Mouse (Mus musculus): Measurements from ENCODE around the gene Tmem217. TPM values are rescaled to one million over a fixed set of nuclear protein-coding genes. Genes with fewer than 3 reads are reported as not detected.

Tmem217 gene
- polyA plus RNA-seq, 1 experiment from 2014 or later: 0.51 TPM

DNA sequence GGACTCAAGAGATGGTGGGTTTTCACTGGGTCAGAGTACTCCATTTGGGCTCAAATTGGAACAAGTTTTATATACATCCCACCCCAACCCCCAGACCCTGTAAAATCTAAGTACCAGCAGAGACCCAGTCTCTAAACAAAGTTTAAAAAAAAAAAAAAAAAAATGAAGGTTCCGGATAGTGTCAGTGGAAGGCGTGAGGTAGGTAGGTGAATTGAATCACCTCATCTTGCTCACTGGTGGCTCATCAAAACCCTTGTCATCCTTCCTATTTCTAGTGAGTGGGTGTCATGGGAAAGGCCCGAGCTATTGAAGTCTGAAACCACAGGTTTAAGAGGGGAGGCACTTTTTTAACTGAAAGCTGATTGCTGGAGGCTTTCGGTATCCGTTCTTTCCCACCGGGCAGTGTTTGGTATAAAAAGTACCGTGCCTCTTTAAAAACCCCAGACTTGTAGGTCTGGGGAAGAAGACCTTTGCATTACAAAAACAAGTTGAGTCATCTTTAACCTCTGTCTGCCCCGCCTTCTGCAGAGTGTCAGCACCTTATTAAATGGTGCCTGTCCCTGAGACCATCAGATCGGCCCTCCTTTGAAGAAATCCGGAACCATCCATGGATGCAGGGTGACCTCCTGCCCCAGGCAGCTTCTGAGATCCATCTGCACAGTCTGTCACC, 58.0 kb downstream of the Tmem217 start:
- 66% methylated on average over 10 of the region's 10 CpGs for WGBS
- Histone ChIP-seq H3K36me3 (ENCODE audit: control insufficient read depth, insufficient read depth, low read length) (peaks cover 6% of the 10 kb centered on the region; the same call in 1 of the 2 replicates), H3K27me3 (ENCODE audit: control insufficient read depth, insufficient read depth, low read length) (no peaks in the 10 kb centered on the region), H3K27ac (ENCODE audit: low read depth, low read length) (no peak overlapping the region), H3K9me3 (ENCODE audit: control insufficient read depth, low read length) (no peaks in the 10 kb centered on the region), H3K4me2 (no peak overlapping the region), H3K4me1 (ENCODE audit: control insufficient read depth, insufficient read depth, low read length) (peaks cover 7% of the 10 kb centered on the region), H3K9ac (ENCODE audit: low read length) (no peak overlapping the region), H3K4me3 (ENCODE audit: low read depth, low read length) (no peak overlapping the region)
- ATAC-seq (ENCODE audit: low FRiP score): no peak
- DNase-seq (ENCODE audit: low spot score, missing footprints): no peak

DNA sequence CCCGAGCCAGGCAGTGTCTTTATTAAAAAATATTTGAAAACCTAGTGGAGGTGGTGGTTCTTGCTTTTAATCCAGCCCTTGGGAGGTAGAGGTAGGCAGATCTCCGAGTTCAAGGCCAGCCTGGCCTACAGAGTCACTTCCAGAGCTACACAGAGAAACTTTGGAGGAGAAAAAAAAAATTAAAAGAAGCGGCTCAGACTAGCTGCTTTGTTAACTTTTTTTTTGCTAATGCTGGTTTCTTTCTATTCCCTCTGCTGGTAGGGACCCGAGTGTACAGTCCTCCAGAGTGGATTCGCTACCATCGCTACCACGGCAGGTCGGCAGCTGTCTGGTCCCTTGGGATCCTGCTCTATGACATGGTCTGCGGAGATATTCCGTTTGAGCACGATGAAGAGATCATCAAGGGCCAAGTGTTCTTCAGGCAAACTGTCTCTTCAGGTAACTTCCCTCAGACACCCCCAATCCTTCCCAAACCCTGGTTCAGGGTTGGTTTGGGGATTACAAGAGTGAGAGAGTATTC, 58.7 kb downstream of the Tmem217 start:
- H3K9ac ChIP-seq (ENCODE audit: low read length): 0 out of 2 replicates have a peak overlapping the region, but pooled peaks have one; percentile 13
- H3K27me3 ChIP-seq (ENCODE audit: control insufficient read depth, insufficient read depth, low read length): no peaks in the 10 kb centered on the region
- peak overlapping the region; percentile 91 for H3K4me3 ChIP-seq (ENCODE audit: low read depth, low read length)
- H3K36me3 ChIP-seq (ENCODE audit: control insufficient read depth, insufficient read depth, low read length): peaks cover 6% of the 10 kb centered on the region; the same call in 1 of the 2 replicates
- H3K4me1 ChIP-seq (ENCODE audit: control insufficient read depth, insufficient read depth, low read length): peaks cover 14% of the 10 kb centered on the region
- peak overlapping the region; percentile 62; the same call in 1 of the 2 replicates for H3K4me2 ChIP-seq
- no peak for DNase-seq (ENCODE audit: low spot score, missing footprints)
- H3K27ac ChIP-seq (ENCODE audit: low read depth, low read length): no peak overlapping the region
- 77% methylated on average over 11 of the region's 11 CpGs for WGBS
- no peaks in the 10 kb centered on the region for H3K9me3 ChIP-seq (ENCODE audit: control insufficient read depth, low read length)
- ATAC-seq (ENCODE audit: low FRiP score): no peak

DNA sequence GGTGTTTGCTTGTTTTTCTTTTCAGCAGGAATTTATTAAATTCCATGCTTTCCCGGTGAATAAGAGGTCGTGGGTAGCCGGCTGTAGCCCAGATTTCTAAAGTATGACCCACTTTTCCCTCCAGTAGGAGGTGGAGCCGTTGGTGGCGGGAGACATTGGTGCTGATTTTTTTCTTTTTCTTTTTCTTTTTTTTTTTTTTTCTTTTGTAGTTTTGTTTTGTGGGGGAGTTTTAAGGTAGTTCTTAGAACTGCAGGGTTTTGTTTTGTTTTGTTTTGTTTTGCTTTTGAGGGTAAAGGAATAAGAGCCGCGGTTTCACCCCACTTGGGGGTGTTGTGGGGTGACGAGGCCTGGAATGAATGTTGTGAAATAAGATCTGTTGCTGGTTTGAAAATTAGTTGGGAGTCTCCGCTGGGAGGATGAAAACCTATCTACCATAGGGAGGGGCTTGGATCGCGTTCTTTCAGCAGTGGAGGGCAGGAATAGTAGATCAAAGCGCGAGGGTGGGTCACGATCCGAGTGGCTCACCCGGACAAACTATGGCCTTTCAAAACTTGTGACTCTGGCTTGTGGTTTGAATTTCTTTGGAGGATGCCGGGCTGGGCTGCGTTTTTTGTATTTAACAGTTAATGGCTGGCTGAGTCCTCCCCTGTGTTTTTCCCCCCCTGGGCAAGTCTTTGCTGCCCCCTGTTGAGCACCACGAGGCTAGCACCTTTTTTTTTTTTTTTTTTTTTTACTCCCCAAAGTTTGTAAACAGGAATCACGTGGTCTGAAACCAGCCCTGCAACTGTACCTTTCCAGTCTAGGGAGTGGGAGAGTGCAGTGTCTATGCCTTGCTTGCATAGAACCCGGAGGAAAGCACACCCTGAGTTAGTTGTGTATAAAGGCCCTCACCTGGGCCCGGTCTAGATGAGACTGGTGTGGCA, 59.7 kb downstream of the Tmem217 start:
- peak; percentile 96 for DNase-seq (ENCODE audit: low spot score, missing footprints)
- ATAC-seq (ENCODE audit: low FRiP score): no peak
- Histone ChIP-seq H3K27ac (ENCODE audit: low read depth, low read length) (peak overlapping the region; percentile 92), H3K9me3 (ENCODE audit: control insufficient read depth, low read length) (no peaks in the 10 kb centered on the region), H3K9ac (ENCODE audit: low read length) (peak overlapping the region; percentile 93), H3K36me3 (ENCODE audit: control insufficient read depth, insufficient read depth, low read length) (peaks cover 6% of the 10 kb centered on the region; the same call in 1 of the 2 replicates), H3K4me2 (peak overlapping the region; percentile 62), H3K4me3 (ENCODE audit: low read depth, low read length) (peak overlapping the region; percentile 91), H3K27me3 (ENCODE audit: control insufficient read depth, insufficient read depth, low read length) (no peaks in the 10 kb centered on the region), H3K4me1 (ENCODE audit: control insufficient read depth, insufficient read depth, low read length) (peaks cover 15% of the 10 kb centered on the region)
- 3% methylated on average over 22 of the region's 22 CpGs for WGBS

DNA sequence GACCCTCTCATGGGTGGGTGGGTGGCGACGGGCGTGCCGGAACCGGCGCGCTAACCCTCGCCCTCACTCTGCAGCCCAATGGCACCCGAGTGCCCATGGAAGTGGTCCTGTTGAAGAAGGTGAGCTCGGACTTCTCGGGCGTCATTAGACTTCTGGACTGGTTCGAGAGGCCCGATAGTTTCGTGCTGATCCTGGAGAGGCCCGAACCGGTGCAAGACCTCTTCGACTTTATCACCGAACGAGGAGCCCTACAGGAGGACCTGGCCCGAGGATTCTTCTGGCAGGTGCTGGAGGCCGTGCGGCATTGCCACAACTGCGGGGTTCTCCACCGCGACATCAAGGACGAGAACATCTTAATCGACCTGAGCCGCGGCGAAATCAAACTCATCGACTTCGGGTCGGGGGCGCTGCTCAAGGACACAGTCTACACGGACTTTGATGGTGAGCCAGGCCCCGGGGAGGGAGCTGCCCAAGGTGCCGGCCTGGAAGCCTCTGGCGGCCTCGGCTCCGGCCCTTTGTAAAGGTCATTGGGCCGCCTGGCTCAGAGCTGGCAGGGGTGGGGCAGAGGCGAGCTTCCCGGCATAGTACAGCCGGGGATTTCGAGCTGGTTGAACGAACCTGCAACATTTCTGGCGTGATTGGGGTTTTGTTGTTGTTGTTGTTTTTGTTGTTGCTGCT, 60.5 kb downstream of the Tmem217 start:
- Histone ChIP-seq H3K9ac (ENCODE audit: low read length) (peak overlapping the region; percentile 93), H3K4me1 (ENCODE audit: control insufficient read depth, insufficient read depth, low read length) (peaks cover 15% of the 10 kb centered on the region), H3K27me3 (ENCODE audit: control insufficient read depth, insufficient read depth, low read length) (no peaks in the 10 kb centered on the region), H3K9me3 (ENCODE audit: control insufficient read depth, low read length) (no peaks in the 10 kb centered on the region), H3K36me3 (ENCODE audit: control insufficient read depth, insufficient read depth, low read length) (peaks cover 6% of the 10 kb centered on the region; the same call in 1 of the 2 replicates), H3K4me3 (ENCODE audit: low read depth, low read length) (peak overlapping the region; percentile 91), H3K27ac (ENCODE audit: low read depth, low read length) (peak overlapping the region; percentile 92), H3K4me2 (peak overlapping the region; percentile 62)
- DNase-seq (ENCODE audit: low spot score, missing footprints) (peak; percentile 97), ATAC-seq (ENCODE audit: low FRiP score) (0 out of 2 replicates have a peak, but pooled peaks have one; percentile 6)
- under 1% methylated on average over 48 of the region's 48 CpGs for WGBS

DNA sequence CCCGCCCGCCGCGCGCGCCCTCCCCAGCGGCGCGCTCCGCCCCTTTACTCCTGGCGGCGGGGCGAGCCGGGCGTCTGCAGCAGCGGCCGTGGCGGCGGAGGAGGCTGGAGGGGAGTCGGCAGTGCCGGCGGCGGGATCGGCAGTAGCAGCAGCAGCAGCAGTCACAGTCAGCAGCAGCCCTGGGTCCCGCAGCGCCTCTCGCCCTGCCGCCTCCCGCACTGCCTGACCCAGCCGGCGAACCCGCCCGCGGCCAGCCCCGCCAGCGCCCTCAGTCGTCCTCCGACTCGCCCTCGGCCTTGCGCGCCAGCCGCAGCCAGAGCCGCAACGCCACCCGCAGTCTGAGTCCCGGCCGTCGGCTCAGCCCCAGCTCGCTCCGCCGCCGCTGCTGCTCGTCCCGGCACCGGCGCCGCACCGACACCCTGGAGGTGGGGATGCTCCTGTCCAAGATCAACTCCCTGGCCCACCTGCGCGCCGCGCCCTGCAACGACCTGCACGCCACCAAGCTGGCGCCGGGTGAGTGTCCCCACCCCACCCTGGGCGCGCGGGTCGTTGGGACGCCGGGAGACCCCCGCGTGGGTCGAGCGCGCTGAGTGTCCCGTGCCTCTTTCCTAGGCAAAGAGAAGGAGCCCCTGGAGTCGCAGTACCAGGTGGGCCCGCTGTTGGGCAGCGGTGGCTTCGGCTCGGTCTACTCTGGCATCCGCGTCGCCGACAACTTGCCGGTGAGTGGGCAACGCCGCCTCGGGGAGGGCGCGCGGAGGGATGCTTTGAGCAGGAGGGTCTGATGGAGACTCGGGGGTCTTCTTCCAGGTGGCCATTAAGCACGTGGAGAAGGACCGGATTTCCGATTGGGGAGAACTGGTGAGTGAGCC, 61.2 kb downstream of the Tmem217 start, which contains the start of gene Pim1:
Gene Pim1 (plus strand): TSS at position 41 of the 869 bp plus-strand sequence.
- Histone ChIP-seq H3K4me2 (peak within 1 kb of the TSS; percentile 71), H3K9ac (ENCODE audit: low read length) (peak within 1 kb of the TSS; percentile 93), H3K27ac (ENCODE audit: low read depth, low read length) (peak within 1 kb of the TSS; percentile 93), H3K4me3 (ENCODE audit: low read depth, low read length) (peak within 1 kb of the TSS; percentile 91), H3K27me3 (ENCODE audit: control insufficient read depth, insufficient read depth, low read length) (no peaks in the 10 kb centered on the region), H3K9me3 (ENCODE audit: control insufficient read depth, low read length) (no peaks in the 10 kb centered on the region), H3K36me3 (ENCODE audit: control insufficient read depth, insufficient read depth, low read length) (peaks cover 6% of the 10 kb centered on the region; the same call in 1 of the 2 replicates), H3K4me1 (ENCODE audit: control insufficient read depth, insufficient read depth, low read length) (peaks cover 15% of the 10 kb centered on the region)
- DNase-seq (ENCODE audit: low spot score, missing footprints) (peak; percentile 97), ATAC-seq (ENCODE audit: low FRiP score) (peak; percentile 81; the same call in 1 of the 2 replicates)
- under 1% methylated on average over 68 of the region's 99 CpGs for WGBS

DNA sequence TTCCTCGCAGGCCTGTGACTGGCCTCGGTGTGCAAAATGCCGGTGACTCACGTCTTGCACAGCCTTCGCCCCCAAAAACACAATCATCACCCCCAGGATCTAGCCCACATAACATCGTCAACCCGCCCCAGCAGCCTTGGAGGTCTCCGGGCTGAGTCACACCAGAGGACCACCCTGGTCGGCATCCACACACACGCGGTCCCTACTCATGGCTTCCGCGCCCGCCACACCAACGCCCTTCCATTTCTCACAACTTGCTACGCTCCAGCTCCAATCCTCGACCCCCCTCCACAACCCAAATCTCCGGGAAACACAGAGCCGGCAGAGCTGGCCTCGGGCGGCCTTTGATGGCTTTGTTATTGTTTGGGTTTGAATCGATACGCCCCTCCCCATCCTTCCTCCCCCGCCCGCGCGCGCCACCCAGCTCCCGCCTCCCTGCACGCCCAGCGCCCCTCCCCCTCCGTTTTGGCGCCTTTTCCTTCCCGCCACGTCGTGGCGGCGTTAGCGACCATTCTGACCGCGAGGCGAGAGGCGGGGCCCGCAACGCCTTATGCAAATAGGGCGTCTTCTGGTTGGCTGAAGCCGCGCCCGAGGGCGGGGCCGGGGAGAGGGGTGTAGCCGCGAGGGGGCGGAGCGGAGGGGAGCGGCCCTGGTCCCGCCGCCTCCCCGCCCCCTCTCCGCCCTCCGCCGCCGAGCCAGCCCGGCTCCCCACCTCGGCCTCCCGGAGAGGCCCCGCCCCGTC, 62.0 kb downstream of the Tmem217 start:
- Histone ChIP-seq H3K9me3 (ENCODE audit: control insufficient read depth, low read length) (no peaks in the 10 kb centered on the region), H3K27me3 (ENCODE audit: control insufficient read depth, insufficient read depth, low read length) (no peaks in the 10 kb centered on the region), H3K27ac (ENCODE audit: low read depth, low read length) (peak overlapping the region; percentile 93), H3K4me3 (ENCODE audit: low read depth, low read length) (peak overlapping the region; percentile 91), H3K36me3 (ENCODE audit: control insufficient read depth, insufficient read depth, low read length) (peaks cover 6% of the 10 kb centered on the region; the same call in 1 of the 2 replicates), H3K4me2 (peak overlapping the region; percentile 71), H3K4me1 (ENCODE audit: control insufficient read depth, insufficient read depth, low read length) (peaks cover 15% of the 10 kb centered on the region), H3K9ac (ENCODE audit: low read length) (peak overlapping the region; percentile 93)
- WGBS: under 1% methylated on average over 50 of the region's 68 CpGs
- ATAC-seq (ENCODE audit: low FRiP score): peak; percentile 90
- peak; percentile 100 for DNase-seq (ENCODE audit: low spot score, missing footprints)

DNA sequence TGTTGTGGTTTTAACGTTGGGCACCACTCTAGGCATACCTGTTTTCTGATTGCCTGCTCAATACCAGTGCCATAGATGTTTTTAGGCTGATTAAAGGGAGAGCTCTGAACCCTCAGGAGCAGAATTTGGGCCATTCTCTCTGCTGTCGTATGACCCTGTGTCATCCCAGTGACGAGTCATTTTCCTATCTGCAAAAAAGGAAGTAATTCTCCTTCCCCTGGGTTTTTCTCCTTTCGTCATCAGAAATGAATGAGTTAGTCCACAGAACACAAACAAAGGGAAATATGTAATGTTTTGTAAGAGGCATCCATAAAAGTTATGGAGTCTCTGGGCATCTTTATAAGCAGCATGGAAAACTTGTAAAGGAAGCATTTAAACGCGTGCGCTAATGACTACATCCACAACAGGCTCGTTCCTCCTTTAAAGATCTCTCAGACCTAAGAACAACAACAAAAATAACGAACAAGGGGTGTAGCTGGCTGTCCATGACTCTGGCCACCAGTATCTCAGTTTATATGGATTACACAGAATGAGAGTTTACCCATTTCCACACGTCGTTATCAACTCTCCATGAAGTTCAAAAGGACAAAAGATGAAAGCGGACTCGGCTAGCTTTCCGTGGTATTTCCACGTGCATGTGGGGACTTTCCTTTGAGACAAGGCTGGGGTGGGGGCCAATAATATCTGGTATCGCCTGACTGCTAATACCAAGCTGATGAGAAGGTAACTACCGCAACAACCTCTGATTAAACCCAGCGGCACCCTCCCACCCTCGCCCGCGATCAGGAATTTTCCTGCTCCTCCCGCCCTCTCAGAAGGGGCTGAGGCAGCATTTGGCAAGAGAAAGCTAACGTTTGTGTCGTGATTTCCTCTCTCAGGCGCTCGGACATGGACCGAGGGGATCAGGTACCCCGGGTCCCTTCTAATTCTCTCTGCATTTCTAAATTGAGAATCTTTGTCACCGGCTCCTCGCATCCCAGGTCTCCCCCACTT, 62.9 kb downstream of the Tmem217 start:
- Histone ChIP-seq H3K4me3 (ENCODE audit: low read depth, low read length) (peak overlapping the region; percentile 91), H3K9me3 (ENCODE audit: control insufficient read depth, low read length) (no peaks in the 10 kb centered on the region), H3K4me2 (peak overlapping the region; percentile 71), H3K4me1 (ENCODE audit: control insufficient read depth, insufficient read depth, low read length) (peaks cover 15% of the 10 kb centered on the region), H3K36me3 (ENCODE audit: control insufficient read depth, insufficient read depth, low read length) (peaks cover 6% of the 10 kb centered on the region; the same call in 1 of the 2 replicates), H3K27ac (ENCODE audit: low read depth, low read length) (peak overlapping the region; percentile 93), H3K27me3 (ENCODE audit: control insufficient read depth, insufficient read depth, low read length) (no peaks in the 10 kb centered on the region), H3K9ac (ENCODE audit: low read length) (peak overlapping the region; percentile 86)
- ATAC-seq (ENCODE audit: low FRiP score) (0 out of 2 replicates have a peak, but pooled peaks have one; percentile 0), DNase-seq (ENCODE audit: low spot score, missing footprints) (peak; percentile 96)
- 5% methylated on average over 30 of the region's 30 CpGs for WGBS

Measured in midbrain, embryonic 11.5 days (tissue).